Mouse (Mus musculus) limb, embryonic 12.5 days (tissue): ENCODE measurements around the gene Dnajb13. TPM values are rescaled to one million over a fixed set of nuclear protein-coding genes. Genes with fewer than 3 reads are reported as not detected.

ENCODE experiments used
- ATAC-seq: fragments of 200-750 bp; cut with Nextera tagmentation; 2 replicates; pipeline ENCODE4 v1.8.0; 2017; ENCODE audit warnings: low read depth, moderate TSS enrichment; ENCODE audit not compliant: insufficient number of reproducible peaks, insufficient read depth, low FRiP score, low TSS enrichment
- H3K27ac ChIP-seq: fragments of 300-500 bp; sonication (generic); 2 replicates; pipeline ENCODE4 v1.5.1; 2016; ENCODE audit warnings: mild to moderate bottlenecking, moderate library complexity
- H3K27me3 ChIP-seq: fragments of 300-500 bp; sonication (generic); 2 replicates; pipeline ENCODE4 v1.6.1; 2016; ENCODE audit warnings: mild to moderate bottlenecking, moderate library complexity
- H3K36me3 ChIP-seq: fragments of 300-500 bp; sonication (generic); 2 replicates; pipeline ENCODE4 v1.6.1; 2016; ENCODE audit warnings: mild to moderate bottlenecking, moderate library complexity
- H3K4me1 ChIP-seq: fragments of 300-500 bp; sonication (generic); replicated peaks from 2 replicates; pipeline ENCODE4 v1.6.1; 2016
- H3K4me2 ChIP-seq: fragments of 300-500 bp; sonication (generic); 2 replicates; pipeline ENCODE4 v1.6.1; 2016; ENCODE audit warnings: mild to moderate bottlenecking, moderate library complexity
- H3K4me3 ChIP-seq: fragments of 300-500 bp; sonication (generic); replicated peaks from 2 replicates; pipeline ENCODE4 v1.5.1; 2016; ENCODE audit warnings: mild to moderate bottlenecking
- H3K9ac ChIP-seq: fragments of 300-500 bp; sonication (generic); replicated peaks from 2 replicates; pipeline ENCODE4 v1.6.1; 2016; ENCODE audit warnings: mild to moderate bottlenecking, moderate library complexity
- H3K9me3 ChIP-seq: fragments of 300-500 bp; sonication (generic); 2 replicates; pipeline ENCODE4 v1.6.1; 2016; ENCODE audit warnings: mild to moderate bottlenecking, moderate library complexity
- WGBS: fragments of 180-500 bp; shearing (Covaris S2); methylation state at CpG from one replicate; pipeline ENCODE4 v1.1.7; 2016; 5-methylcytosine and 5-hydroxymethylcytosine counted together
- polyA plus RNA-seq: library from polyadenylated mRNA; unstranded; fragments of >200 nt; fragmentation: Nextera tagmentation; extraction: Ambion mirVana; gene quantifications from 2 replicates; pipeline ENCODE4 v1.2.1, GENCODE M21; 2016

Gene Dnajb13
- polyA plus RNA-seq, 1 experiment from 2014 or later: 0.35 TPM

DNA sequence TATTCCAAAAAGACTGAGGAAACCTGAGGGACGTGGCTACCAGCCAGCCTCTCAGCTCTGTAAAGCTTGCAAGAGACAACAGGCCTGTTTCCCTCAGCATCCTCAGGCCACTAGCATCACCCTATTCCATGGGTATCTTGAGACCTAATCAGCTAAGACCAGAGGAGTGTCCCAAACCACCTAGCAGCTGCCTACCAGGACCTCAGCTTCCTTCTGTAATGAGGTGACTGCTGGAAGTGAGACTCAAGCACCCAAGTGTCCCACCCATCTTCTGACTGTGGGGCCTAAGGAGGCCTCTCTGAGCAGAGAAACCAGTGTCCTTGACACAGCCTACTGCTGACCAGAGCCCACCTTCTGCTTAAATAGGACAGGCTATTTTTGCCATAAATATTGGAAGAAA lies 45.3 kb downstream of the Dnajb13 start:
- Histone ChIP-seq H3K9me3 (no peaks in the 10 kb centered on the region), H3K4me3 (no peak overlapping the region), H3K27ac (no peak overlapping the region), H3K36me3 (peaks cover 66% of the 10 kb centered on the region), H3K9ac (no peak overlapping the region), H3K4me1 (0 out of 2 replicates have a peak, but pooled peaks cover 2% of the 10 kb centered on the region), H3K4me2 (no peak overlapping the region), H3K27me3 (no peaks in the 10 kb centered on the region)
- no peak for ATAC-seq
- WGBS: 94% methylated on average over 1 of the region's 1 CpGs

DNA sequence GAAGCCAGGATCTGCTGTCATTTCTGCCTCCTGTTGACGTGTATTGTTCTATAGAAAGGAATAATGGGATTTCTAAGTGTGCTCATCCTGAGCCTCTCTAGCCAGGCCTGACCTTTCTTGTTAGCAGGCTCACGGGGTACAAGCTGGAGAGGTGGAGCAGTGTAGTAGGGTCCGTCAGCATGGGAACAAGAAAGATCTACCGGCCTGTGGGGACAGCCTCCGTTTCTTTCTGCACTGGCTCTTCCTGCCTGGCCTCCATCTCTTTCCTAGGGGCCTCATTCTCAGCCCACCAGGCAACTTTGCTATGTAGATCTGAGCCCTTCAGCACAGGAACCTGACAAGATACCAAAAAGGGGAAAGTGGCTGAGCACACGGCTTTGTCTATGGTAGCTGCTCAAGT lies 46.0 kb downstream of the Dnajb13 start:
- no peak overlapping the region for H3K4me3 ChIP-seq
- no peak overlapping the region for H3K9ac ChIP-seq
- WGBS: 92% methylated on average over 6 of the region's 6 CpGs
- no peak overlapping the region for H3K27ac ChIP-seq
- 0 out of 2 replicates have a peak, but pooled peaks cover 2% of the 10 kb centered on the region for H3K4me1 ChIP-seq
- no peak for ATAC-seq
- H3K27me3 ChIP-seq: no peaks in the 10 kb centered on the region
- no peak overlapping the region for H3K4me2 ChIP-seq
- no peaks in the 10 kb centered on the region for H3K9me3 ChIP-seq
- H3K36me3 ChIP-seq: peaks cover 73% of the 10 kb centered on the region

DNA sequence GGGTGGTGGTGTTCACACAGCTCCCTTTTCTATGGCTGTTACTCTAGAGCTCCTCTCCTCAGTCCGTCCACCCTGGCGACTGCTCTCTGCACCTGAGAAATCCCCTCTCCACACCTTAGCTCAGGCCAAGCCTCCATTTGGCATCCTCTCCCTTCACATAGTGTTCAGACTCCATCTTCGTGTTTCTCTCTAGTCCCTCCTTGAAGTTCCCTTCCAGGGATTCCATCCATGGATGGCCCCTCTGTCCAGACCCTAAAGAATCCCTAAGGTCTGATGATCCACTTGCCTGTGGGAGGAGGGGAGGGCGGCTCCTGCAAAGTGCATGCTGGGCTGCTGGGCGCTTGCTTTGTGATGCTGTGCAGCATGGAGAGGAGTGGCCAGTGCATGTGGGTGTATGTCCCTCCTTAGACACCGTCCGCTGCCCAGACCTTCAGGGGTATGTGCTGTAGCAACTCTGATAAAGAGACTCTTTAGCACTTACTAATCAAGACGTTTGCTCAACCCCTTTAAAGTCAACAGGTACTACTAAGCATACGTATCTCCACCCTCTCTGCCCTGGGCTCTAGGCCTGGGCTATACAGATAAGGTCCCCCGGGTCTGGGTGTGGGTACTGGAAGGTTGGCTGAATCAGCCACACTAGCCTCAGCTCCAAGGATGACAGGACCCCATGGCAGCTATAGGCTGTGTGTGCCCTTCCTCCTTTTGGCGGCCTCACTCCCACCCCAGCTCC lies 47.8 kb downstream of the Dnajb13 start:
- no peak overlapping the region for H3K4me3 ChIP-seq
- H3K27me3 ChIP-seq: no peaks in the 10 kb centered on the region
- H3K4me2 ChIP-seq: no peak overlapping the region
- H3K36me3 ChIP-seq: peaks cover 82% of the 10 kb centered on the region
- ATAC-seq: peak; percentile 57
- no peak overlapping the region for H3K27ac ChIP-seq
- H3K9ac ChIP-seq: no peak overlapping the region
- 88% methylated on average over 11 of the region's 11 CpGs for WGBS
- no peaks in the 10 kb centered on the region for H3K9me3 ChIP-seq
- 0 out of 2 replicates have a peak, but pooled peaks cover 2% of the 10 kb centered on the region for H3K4me1 ChIP-seq

DNA sequence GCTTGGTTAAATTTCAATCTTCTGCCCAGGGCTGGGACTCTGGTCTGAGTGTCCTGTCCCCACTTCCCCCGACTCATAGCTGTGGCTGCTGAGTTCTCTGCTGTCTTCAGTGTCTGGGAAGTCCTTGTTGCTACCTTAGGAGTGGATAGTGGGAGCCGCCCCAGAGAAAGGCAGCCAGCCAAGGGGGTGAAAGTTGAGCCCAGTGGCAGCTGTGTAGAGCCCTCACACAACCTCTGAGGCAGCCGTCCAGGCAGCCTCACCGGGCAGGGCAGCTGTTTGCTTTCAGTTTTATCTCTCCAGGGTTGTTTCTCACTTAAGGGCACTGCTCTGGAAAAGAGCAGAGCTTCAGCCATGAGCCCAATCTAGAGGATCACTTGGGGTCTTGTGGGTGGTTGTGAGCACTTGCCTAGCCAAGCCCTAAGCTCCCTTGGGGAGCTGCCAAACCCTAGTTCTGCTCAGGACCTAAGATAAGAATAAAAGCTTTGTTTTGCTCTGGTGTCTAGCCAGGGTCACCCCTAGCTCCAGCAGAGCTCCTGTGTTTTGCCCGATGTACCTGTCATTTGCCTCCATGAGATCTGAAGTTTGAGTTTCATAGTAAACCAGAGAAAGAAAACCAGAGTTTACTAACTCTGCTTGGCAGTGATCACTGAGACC lies 49.0 kb downstream of the Dnajb13 start:
- Histone ChIP-seq H3K9ac (no peak overlapping the region), H3K9me3 (no peaks in the 10 kb centered on the region), H3K4me2 (no peak overlapping the region), H3K4me3 (no peak overlapping the region), H3K27me3 (no peaks in the 10 kb centered on the region), H3K36me3 (peaks cover 87% of the 10 kb centered on the region), H3K27ac (peak overlapping the region; percentile 54), H3K4me1 (0 out of 2 replicates have a peak, but pooled peaks cover 2% of the 10 kb centered on the region)
- ATAC-seq: peak; percentile 37; the same call in 1 of the 2 replicates
- 62% methylated on average over 5 of the region's 5 CpGs for WGBS

DNA sequence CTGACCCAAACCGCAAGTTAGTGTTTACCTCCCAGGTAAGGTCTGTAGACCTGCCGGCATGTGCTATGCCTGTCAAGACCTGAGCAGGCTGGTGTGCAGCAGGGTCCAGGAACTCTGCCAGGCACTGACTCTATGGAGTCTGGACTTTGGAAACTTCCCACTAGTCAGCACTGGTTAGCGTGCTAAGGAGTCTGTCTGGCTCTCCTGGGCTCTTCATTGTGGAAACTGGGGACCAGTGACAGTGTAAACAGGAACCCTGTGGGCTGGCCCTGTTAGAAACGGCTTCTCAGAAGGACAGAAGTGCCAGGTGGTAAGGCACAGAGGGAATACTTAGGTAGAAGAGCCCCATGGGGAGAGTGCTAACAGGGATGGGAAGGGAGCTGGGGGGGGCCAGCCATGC lies 49.5 kb downstream of the Dnajb13 start:
- H3K4me2 ChIP-seq: no peak overlapping the region
- ATAC-seq: 0 out of 2 replicates have a peak, but pooled peaks have one; percentile 28

DNA sequence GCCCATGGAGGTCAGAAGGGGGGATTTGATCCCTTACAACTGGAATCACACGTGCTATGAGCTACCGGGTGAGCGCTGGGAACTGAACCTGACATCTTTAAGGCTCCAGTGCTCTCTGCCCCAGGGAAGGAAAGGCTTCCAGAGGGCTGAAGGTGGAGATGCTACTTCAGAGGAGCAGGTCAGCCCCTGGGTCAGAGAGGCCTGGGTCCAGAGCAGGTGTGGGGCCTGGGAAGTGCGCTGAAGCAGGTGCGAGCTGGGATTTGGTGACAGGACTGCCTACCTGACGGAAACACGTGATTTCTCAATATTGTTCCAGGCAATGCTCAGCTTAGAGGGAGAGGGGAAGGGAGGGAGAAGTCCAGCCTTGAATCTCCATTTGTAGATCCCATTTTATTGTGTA lies 50.5 kb downstream of the Dnajb13 start:
- H3K4me1 ChIP-seq: 0 out of 2 replicates have a peak, but pooled peaks cover 2% of the 10 kb centered on the region
- no peak overlapping the region for H3K27ac ChIP-seq
- no peaks in the 10 kb centered on the region for H3K27me3 ChIP-seq
- WGBS: 87% methylated on average over 7 of the region's 7 CpGs
- no peak overlapping the region for H3K9ac ChIP-seq
- H3K4me3 ChIP-seq: no peak overlapping the region
- H3K4me2 ChIP-seq: no peak overlapping the region
- peaks cover 88% of the 10 kb centered on the region for H3K36me3 ChIP-seq
- H3K9me3 ChIP-seq: no peaks in the 10 kb centered on the region
- no peak for ATAC-seq

More for the DNA sequence above, 49.5 kb downstream of the Dnajb13 start:
- H3K9ac ChIP-seq: no peak overlapping the region
- H3K36me3 ChIP-seq: peaks cover 87% of the 10 kb centered on the region
- no peaks in the 10 kb centered on the region for H3K9me3 ChIP-seq
- H3K27me3 ChIP-seq: no peaks in the 10 kb centered on the region
- peak overlapping the region; percentile 54; the same call in 1 of the 2 replicates for H3K27ac ChIP-seq
- 81% methylated on average over 4 of the region's 4 CpGs for WGBS
- 0 out of 2 replicates have a peak, but pooled peaks cover 2% of the 10 kb centered on the region for H3K4me1 ChIP-seq
- H3K4me3 ChIP-seq: no peak overlapping the region

DNA sequence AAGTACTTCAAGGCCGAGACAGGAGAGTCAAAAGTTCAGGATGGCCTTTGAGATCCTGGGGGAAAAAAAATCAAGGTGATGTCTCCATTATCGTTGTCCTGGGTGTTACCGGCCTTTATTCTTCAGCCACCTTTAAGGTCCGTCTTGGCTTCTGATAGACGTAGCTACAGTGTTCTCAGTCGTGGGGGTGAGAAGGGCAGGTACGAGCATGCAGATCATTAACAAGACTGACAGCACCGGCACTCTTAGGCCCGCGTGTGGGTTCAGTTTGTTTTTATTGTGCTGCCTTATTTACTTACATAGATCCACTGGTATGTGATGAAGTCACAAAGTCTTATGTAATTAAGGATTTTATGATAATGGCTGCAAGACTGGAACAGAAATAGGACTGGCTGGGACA lies 51.0 kb downstream of the Dnajb13 start:
- Histone ChIP-seq H3K9ac (no peak overlapping the region), H3K27me3 (no peaks in the 10 kb centered on the region), H3K27ac (no peak overlapping the region), H3K4me3 (no peak overlapping the region), H3K4me2 (no peak overlapping the region), H3K36me3 (peaks cover 88% of the 10 kb centered on the region), H3K9me3 (no peaks in the 10 kb centered on the region), H3K4me1 (0 out of 2 replicates have a peak, but pooled peaks cover 2% of the 10 kb centered on the region)
- WGBS: 72% methylated on average over 10 of the region's 10 CpGs
- ATAC-seq: no peak

DNA sequence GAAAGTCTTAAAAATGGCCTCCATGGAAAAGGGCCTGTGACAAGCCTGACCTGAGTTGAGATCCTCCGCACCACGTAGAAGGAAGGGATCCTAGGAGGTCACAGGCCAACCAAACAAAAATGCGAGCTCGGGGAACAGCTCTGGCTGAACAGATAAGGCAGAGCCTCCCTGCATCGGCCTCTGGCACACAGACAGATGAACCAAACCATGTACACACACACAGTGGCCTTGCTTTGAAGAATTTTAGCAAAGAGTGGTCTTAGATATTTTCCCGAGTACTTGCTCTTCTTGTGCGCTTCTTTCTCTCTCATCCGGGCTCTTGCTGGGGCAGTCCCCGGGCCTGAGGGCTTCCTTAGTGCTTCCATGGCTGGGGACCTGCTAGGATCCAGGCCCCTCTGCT lies 51.6 kb downstream of the Dnajb13 start:
- 77% methylated on average over 9 of the region's 9 CpGs for WGBS
- H3K4me1 ChIP-seq: 0 out of 2 replicates have a peak, but pooled peaks cover 2% of the 10 kb centered on the region
- no peak overlapping the region for H3K27ac ChIP-seq
- peaks cover 86% of the 10 kb centered on the region for H3K36me3 ChIP-seq
- H3K9ac ChIP-seq: no peak overlapping the region
- ATAC-seq: no peak
- no peak overlapping the region for H3K4me2 ChIP-seq
- H3K4me3 ChIP-seq: no peak overlapping the region
- no peaks in the 10 kb centered on the region for H3K27me3 ChIP-seq
- H3K9me3 ChIP-seq: no peaks in the 10 kb centered on the region

DNA sequence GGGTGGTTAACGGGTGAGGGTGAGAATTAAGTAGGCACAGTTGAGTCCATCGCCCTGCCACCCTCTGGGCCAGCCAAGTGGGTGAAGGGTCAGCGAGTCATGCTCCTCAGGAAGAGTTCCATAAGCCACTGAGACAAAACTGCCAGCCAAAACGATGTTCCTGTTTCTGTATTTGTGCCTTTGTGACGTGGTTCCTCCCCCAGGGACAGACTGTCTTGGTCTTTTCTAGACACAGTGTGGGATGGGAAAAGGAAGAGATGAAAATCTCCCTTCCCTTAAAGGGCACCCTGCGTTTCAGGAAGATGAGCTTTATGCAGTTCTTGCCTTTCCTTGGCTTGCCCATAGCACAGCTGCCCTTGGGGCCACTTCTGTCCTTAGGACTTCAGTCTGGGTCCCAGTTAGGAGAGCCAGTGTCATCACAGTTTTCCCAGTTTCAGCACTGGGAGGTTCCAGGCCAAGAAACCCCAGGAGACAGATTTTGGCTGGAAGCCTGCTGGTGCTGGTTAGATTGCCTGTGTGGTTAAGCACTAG lies 53.1 kb downstream of the Dnajb13 start:
- H3K36me3 ChIP-seq: peaks cover 89% of the 10 kb centered on the region
- no peak overlapping the region for H3K9ac ChIP-seq
- ATAC-seq: no peak
- no peak overlapping the region for H3K27ac ChIP-seq
- no peak overlapping the region for H3K4me2 ChIP-seq
- no peaks in the 10 kb centered on the region for H3K9me3 ChIP-seq
- no peak overlapping the region for H3K4me3 ChIP-seq
- 86% methylated on average over 6 of the region's 6 CpGs for WGBS
- no peaks in the 10 kb centered on the region for H3K27me3 ChIP-seq
- 0 out of 2 replicates have a peak, but pooled peaks cover 2% of the 10 kb centered on the region for H3K4me1 ChIP-seq

DNA sequence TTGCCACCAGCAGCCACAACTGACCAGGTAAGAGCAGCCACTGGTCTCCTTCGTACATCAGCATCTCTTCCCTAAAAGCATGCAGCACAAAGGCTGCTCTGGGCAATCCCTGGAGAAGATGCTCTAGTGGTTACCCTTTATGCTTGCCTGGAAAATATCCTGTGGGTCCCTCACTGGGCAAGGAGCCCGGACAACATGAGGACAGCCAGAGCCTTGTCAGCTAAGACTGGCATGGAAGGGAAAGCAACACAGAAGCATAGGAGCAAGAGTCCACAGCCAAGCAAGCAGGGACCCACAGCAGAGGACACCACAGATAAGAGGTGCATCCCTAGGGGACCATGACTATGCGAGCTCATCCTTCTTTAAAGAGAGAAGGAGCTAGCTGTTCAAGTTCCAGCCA lies 54.9 kb downstream of the Dnajb13 start:
- Histone ChIP-seq H3K4me3 (no peak overlapping the region), H3K4me2 (no peak overlapping the region), H3K36me3 (peaks cover 89% of the 10 kb centered on the region), H3K27me3 (no peaks in the 10 kb centered on the region), H3K9me3 (no peaks in the 10 kb centered on the region), H3K27ac (no peak overlapping the region), H3K9ac (no peak overlapping the region), H3K4me1 (no peaks in the 10 kb centered on the region)
- 95% methylated on average over 3 of the region's 3 CpGs for WGBS
- ATAC-seq: no peak

DNA sequence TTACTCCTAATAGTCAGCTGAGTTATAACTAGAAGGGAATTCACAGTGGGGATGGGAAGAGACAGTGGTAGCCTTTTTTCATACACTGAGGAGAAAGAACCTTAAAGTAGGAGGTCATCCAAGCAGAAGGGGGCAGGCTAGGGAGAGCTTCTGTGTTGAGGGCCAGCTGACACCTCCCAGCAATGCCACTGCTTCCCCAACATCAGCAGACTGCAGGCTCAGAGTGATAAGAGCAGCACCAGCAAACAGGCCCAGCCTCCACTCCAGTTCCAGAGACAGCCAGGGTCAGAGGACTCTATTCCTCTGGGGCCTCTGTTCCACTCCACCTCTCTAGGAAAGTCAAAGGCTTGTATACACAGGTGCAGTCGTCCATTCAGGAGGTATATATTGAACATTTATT lies 56.6 kb downstream of the Dnajb13 start:
- Histone ChIP-seq H3K9me3 (no peaks in the 10 kb centered on the region), H3K9ac (no peak overlapping the region), H3K4me3 (no peak overlapping the region), H3K4me1 (no peaks in the 10 kb centered on the region), H3K27me3 (no peaks in the 10 kb centered on the region), H3K36me3 (peaks cover 94% of the 10 kb centered on the region), H3K4me2 (no peak overlapping the region), H3K27ac (no peak overlapping the region)
- ATAC-seq: no peak
- 71% methylated on average over 1 of the region's 1 CpGs for WGBS
